In the genomic region with DNA sequence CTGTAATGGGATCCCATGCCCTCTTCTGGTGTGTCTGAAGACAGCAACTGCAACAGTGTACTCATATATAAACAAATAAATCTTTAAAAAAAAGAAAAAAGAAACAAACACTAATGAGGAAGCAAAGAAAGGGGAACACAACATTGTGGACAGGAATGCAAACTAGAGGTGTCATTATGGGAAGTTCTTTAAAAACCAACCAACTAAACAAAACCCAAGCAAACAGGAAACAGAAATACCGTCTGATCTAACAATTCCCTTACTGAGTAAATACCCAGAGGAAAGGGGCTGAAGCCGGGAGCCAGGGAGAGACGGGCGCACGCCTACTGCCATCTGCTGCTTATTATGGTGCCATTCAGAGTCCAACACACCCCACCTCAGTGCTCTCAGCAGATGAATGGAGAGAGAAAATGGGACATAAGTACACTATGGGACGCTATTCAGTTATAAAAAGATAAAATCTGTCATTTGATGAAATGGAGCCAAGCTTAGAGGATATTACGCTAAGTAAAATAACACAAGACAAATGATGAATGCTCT, we compare ENCODE assay signal across 1 mouse cellular context.
TF ChIP-seq lines count a peak whose summit lies in the region.

No protein-coding gene starts in this region.

TF ChIP-seq in MEL, 35 proteins besides CTCF, POLR2A, EP300 and RAD21:
- peak; percentile 37; the same call in 1 of the 2 replicates for TF ChIP-seq ETS1 (IDR thresholded peaks at IDR 0.05; ENCODE audit: low read depth, low read length)
- peak; percentile 39; the same call in 1 of the 2 replicates for TF ChIP-seq ZNF384 (IDR thresholded peaks at IDR 0.05; ENCODE audit: low read depth, low read length)
- no peak for TF ChIP-seq ZMIZ1 (IDR thresholded peaks at IDR 0.05; ENCODE audit: low read depth, low read length)
TF ChIP-seq in MEL: peak in this region for 2.
